Mouse (Mus musculus): ENCODE data around the gene Adgrf5. TPM values are rescaled to one million over a fixed set of nuclear protein-coding genes. Genes with fewer than 3 reads are reported as not detected.

The Adgrf5 gene
- polyA plus RNA-seq, 1 experiment from 2014 or later: 16.3 TPM

DNA sequence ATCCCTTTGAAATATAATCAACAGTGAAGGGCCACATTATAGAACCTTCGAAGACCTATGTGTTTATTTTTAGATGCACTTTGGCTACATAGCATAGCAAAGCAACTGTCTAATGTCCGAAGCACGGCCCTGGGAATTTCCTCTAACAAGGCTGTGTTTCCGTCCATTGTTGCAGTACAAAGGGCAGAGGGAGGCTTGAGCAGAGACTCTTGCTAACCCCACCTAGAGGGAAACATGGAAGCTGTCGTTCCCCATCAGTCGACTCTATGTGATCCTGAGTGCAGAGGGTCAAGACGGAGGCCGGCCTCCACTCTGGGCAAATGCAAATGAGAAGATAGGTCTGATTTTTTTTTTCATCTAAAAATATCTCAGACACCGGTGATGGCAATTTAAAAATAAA lies 6.2 kb downstream of the Adgrf5 start:
- no peak overlapping the region for H3K9ac ChIP-seq (ENCODE audit: low read length)
- no peak overlapping the region for H3K27ac ChIP-seq (ENCODE audit: low read length)
- no peaks in the 10 kb centered on the region for H3K36me3 ChIP-seq (ENCODE audit: control insufficient read depth, insufficient read depth, low read length)
- H3K4me3 ChIP-seq (replicated peaks; ENCODE audit: low read length): no peak overlapping the region
- no peaks in the 10 kb centered on the region for H3K27me3 ChIP-seq (ENCODE audit: control insufficient read depth, insufficient read depth, low read length)
- no peak for ATAC-seq (ENCODE audit: insufficient read depth, low FRiP score)
- no peaks in the 10 kb centered on the region for H3K4me1 ChIP-seq (ENCODE audit: control insufficient read depth, insufficient read depth, low read length)
- 66% methylated on average over 9 of the region's 9 CpGs for WGBS
- no peaks in the 10 kb centered on the region for H3K9me3 ChIP-seq (replicated peaks; ENCODE audit: control insufficient read depth, low read length)
- no peak overlapping the region for H3K4me2 ChIP-seq (ENCODE audit: low read depth, low read length)

DNA sequence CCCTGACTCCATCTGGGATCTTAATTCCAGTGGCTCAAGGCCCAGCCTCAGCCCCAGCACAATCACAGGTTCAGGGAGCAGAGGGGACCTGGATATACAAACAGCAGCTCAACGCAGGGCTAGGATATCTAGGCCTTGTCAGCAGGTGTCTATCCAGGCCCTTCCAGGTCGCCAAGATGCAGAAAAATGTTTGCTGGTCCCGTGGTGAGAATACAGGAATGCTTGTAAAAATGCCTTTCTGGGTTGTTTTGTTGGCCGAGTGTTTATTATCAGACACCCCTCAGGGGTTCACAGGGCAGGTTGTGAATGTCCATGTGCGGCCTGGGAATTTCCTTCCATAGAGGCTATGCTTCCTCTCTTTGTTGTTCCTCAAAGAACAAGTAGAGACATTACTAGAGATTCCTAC lies 7.9 kb downstream of the Adgrf5 start:
- WGBS: 55% methylated on average over 5 of the region's 5 CpGs
- no peaks in the 10 kb centered on the region for H3K9me3 ChIP-seq (replicated peaks; ENCODE audit: control insufficient read depth, low read length)
- no peak overlapping the region for H3K4me2 ChIP-seq (ENCODE audit: low read depth, low read length)
- H3K9ac ChIP-seq (ENCODE audit: low read length): no peak overlapping the region
- no peaks in the 10 kb centered on the region for H3K27me3 ChIP-seq (ENCODE audit: control insufficient read depth, insufficient read depth, low read length)
- no peak; the same call in 1 of the 2 replicates for ATAC-seq (ENCODE audit: insufficient read depth, low FRiP score)
- peak overlapping the region; percentile 2; the same call in 1 of the 2 replicates for H3K27ac ChIP-seq (ENCODE audit: low read length)
- no peak overlapping the region for H3K4me3 ChIP-seq (replicated peaks; ENCODE audit: low read length)
- H3K36me3 ChIP-seq (ENCODE audit: control insufficient read depth, insufficient read depth, low read length): no peaks in the 10 kb centered on the region
- H3K4me1 ChIP-seq (ENCODE audit: control insufficient read depth, insufficient read depth, low read length): no peaks in the 10 kb centered on the region

DNA sequence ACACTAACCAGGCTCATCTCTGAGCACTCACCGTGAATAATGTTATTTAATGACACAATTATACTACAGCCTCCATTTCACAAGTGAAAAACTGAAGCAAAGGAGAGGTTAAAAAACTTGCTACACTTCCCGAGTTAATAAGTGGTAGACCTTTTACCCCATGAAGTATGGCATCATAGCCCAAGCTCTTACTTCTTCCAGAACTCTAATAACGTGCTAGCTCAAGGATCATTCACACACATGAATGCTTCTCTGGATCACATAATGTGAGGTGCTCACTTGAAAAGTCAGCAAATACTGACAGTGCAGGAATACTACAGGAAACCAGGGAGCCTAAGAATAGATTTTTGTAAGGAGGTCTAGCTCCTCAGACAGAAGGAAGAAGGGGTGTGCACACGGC lies 12.4 kb downstream of the Adgrf5 start:
- Histone ChIP-seq H3K4me2 (ENCODE audit: low read depth, low read length) (no peak overlapping the region), H3K4me3 (replicated peaks; ENCODE audit: low read length) (no peak overlapping the region), H3K27me3 (ENCODE audit: control insufficient read depth, insufficient read depth, low read length) (no peaks in the 10 kb centered on the region), H3K36me3 (ENCODE audit: control insufficient read depth, insufficient read depth, low read length) (no peaks in the 10 kb centered on the region), H3K27ac (ENCODE audit: low read length) (no peak overlapping the region), H3K4me1 (ENCODE audit: control insufficient read depth, insufficient read depth, low read length) (no peaks in the 10 kb centered on the region), H3K9me3 (replicated peaks; ENCODE audit: control insufficient read depth, low read length) (no peaks in the 10 kb centered on the region), H3K9ac (ENCODE audit: low read length) (no peak overlapping the region)
- ATAC-seq (ENCODE audit: insufficient read depth, low FRiP score): no peak
- WGBS: 68% methylated on average over 4 of the region's 4 CpGs

DNA sequence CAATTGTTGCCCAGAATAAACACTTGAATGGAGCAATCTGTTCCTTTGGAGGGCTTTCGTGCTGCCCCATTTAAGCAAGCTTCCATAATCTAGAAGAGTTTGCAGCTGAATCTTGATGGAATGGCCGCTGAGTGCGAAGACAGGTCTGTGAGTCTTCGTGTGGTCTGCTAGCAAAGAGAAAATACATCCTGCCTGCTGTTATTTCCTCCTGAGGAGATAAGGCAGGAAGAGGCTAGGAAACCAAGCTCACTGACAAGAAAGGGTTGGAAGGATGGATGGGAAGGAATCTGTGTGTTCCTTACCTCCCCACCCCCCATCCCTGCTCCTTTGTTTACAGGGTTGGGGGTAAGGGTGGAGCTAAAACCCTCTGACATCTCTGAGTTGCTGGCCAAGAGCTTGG lies 13.8 kb downstream of the Adgrf5 start:
- 26% methylated on average over 4 of the region's 4 CpGs for WGBS
- H3K4me1 ChIP-seq (ENCODE audit: control insufficient read depth, insufficient read depth, low read length): no peaks in the 10 kb centered on the region

DNA sequence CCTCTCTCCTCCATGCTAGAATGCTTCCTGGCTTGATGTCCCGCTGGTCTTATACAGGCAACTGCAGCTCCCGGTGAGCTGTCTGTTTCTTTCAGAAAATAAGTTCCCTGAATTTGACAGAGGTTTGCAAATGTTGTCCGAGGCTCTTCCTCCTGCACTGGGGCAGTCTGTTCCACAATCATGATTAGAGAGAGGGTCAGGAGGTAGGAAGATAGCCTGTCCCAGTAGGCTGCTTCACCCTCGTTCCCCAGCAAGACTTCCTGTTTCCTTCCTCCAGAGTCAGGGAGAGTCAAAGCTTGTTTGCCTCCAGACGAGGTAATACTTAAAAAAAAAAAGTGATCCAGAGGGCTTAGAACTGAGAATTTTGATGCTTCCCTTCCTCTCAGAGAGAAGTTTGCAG lies 16.3 kb downstream of the Adgrf5 start:
- WGBS: 45% methylated on average over 5 of the region's 5 CpGs
- H3K27ac ChIP-seq (ENCODE audit: low read length): no peak overlapping the region

More for the DNA sequence above, 13.8 kb downstream of the Adgrf5 start:
- Histone ChIP-seq H3K36me3 (ENCODE audit: control insufficient read depth, insufficient read depth, low read length) (no peaks in the 10 kb centered on the region), H3K4me3 (replicated peaks; ENCODE audit: low read length) (no peak overlapping the region), H3K4me2 (ENCODE audit: low read depth, low read length) (no peak overlapping the region), H3K27me3 (ENCODE audit: control insufficient read depth, insufficient read depth, low read length) (no peaks in the 10 kb centered on the region), H3K9me3 (replicated peaks; ENCODE audit: control insufficient read depth, low read length) (no peaks in the 10 kb centered on the region), H3K9ac (ENCODE audit: low read length) (no peak overlapping the region), H3K27ac (ENCODE audit: low read length) (no peak overlapping the region)
- no peak for ATAC-seq (ENCODE audit: insufficient read depth, low FRiP score)

DNA sequence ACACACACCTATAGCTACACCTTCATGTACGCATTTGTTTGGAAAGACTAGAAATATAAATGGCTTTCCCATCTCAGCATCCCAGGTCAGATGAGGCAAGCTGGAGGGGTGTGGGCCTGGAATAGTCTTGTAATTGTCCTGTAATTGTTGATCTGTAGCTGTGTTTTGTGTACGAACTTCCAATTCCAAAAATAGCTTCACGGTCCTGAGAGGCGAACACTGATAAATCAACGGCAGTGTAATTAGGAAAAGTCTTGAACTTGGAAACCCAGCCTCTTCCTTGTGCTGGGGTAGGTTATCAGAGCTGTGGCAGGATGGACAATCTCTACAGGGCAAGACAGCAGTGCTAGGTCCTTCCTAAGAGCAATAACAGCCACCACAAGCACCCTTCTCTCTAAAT lies 18.5 kb downstream of the Adgrf5 start:
- Histone ChIP-seq H3K4me3 (replicated peaks; ENCODE audit: low read length) (no peak overlapping the region), H3K27me3 (ENCODE audit: control insufficient read depth, insufficient read depth, low read length) (no peaks in the 10 kb centered on the region), H3K36me3 (ENCODE audit: control insufficient read depth, insufficient read depth, low read length) (no peaks in the 10 kb centered on the region), H3K4me1 (ENCODE audit: control insufficient read depth, insufficient read depth, low read length) (no peaks in the 10 kb centered on the region), H3K9ac (ENCODE audit: low read length) (no peak overlapping the region), H3K9me3 (replicated peaks; ENCODE audit: control insufficient read depth, low read length) (no peaks in the 10 kb centered on the region), H3K27ac (ENCODE audit: low read length) (no peak overlapping the region), H3K4me2 (ENCODE audit: low read depth, low read length) (no peak overlapping the region)
- 78% methylated on average over 5 of the region's 5 CpGs for WGBS
- ATAC-seq (ENCODE audit: insufficient read depth, low FRiP score): no peak

More for the DNA sequence above, 16.3 kb downstream of the Adgrf5 start:
- no peaks in the 10 kb centered on the region for H3K9me3 ChIP-seq (replicated peaks; ENCODE audit: control insufficient read depth, low read length)
- no peaks in the 10 kb centered on the region for H3K4me1 ChIP-seq (ENCODE audit: control insufficient read depth, insufficient read depth, low read length)
- H3K4me2 ChIP-seq (ENCODE audit: low read depth, low read length): no peak overlapping the region
- H3K27me3 ChIP-seq (ENCODE audit: control insufficient read depth, insufficient read depth, low read length): no peaks in the 10 kb centered on the region
- H3K36me3 ChIP-seq (ENCODE audit: control insufficient read depth, insufficient read depth, low read length): no peaks in the 10 kb centered on the region
- no peak overlapping the region for H3K9ac ChIP-seq (ENCODE audit: low read length)
- no peak overlapping the region for H3K4me3 ChIP-seq (replicated peaks; ENCODE audit: low read length)
- ATAC-seq (ENCODE audit: insufficient read depth, low FRiP score): no peak

DNA sequence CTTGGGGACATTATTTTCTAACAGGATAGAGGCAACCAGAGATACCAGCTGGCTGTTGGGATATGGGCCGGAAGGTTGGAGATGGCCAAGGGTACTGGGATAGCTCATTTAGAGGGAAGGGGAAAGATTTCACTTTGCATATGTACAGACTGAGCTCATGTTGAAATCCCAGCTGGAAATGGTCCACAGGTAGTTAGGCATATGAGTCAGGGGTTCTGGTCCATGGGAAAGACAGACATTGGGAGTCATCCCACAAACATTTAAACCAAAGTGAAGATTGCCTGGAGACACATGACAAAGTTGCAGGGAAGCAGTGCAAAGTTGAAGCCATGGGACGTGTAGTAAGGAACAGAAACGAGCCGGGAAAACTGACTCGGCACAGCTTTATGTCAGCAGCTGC lies 26.1 kb downstream of the Adgrf5 start:
- Histone ChIP-seq H3K27me3 (ENCODE audit: control insufficient read depth, insufficient read depth, low read length) (no peaks in the 10 kb centered on the region), H3K27ac (ENCODE audit: low read length) (no peak overlapping the region), H3K9ac (ENCODE audit: low read length) (no peak overlapping the region), H3K4me2 (ENCODE audit: low read depth, low read length) (no peak overlapping the region), H3K9me3 (replicated peaks; ENCODE audit: control insufficient read depth, low read length) (no peaks in the 10 kb centered on the region), H3K4me1 (ENCODE audit: control insufficient read depth, insufficient read depth, low read length) (no peaks in the 10 kb centered on the region), H3K4me3 (replicated peaks; ENCODE audit: low read length) (no peak overlapping the region), H3K36me3 (ENCODE audit: control insufficient read depth, insufficient read depth, low read length) (no peaks in the 10 kb centered on the region)
- no peak for ATAC-seq (ENCODE audit: insufficient read depth, low FRiP score)
- 86% methylated on average over 5 of the region's 5 CpGs for WGBS

DNA sequence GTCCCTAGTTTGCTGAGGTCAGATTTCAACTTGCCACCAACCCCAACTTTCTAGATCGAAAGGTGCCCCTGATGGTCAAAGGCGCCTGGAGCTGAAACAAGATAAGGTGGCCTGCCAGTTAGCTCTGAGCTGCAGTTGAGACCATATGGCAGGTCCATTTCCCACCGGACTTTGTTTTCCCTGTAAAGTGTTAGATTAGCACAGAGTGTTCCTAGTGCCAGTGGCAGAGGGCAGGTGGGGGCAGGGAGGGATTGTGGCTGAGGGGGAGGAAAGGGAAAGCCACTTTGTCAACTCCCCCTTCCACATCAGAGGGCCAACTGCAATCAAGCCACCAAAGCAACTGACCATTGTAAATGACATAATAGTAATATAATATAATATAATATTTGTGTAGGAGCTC lies 26.9 kb downstream of the Adgrf5 start:
- H3K4me2 ChIP-seq (ENCODE audit: low read depth, low read length): no peak overlapping the region
- 36% methylated on average over 3 of the region's 3 CpGs for WGBS
- no peak overlapping the region for H3K4me3 ChIP-seq (replicated peaks; ENCODE audit: low read length)
- no peaks in the 10 kb centered on the region for H3K36me3 ChIP-seq (ENCODE audit: control insufficient read depth, insufficient read depth, low read length)
- H3K9ac ChIP-seq (ENCODE audit: low read length): no peak overlapping the region
- H3K27me3 ChIP-seq (ENCODE audit: control insufficient read depth, insufficient read depth, low read length): no peaks in the 10 kb centered on the region
- H3K9me3 ChIP-seq (replicated peaks; ENCODE audit: control insufficient read depth, low read length): no peaks in the 10 kb centered on the region
- ATAC-seq (ENCODE audit: insufficient read depth, low FRiP score): no peak
- H3K27ac ChIP-seq (ENCODE audit: low read length): no peak overlapping the region
- H3K4me1 ChIP-seq (ENCODE audit: control insufficient read depth, insufficient read depth, low read length): no peaks in the 10 kb centered on the region

DNA sequence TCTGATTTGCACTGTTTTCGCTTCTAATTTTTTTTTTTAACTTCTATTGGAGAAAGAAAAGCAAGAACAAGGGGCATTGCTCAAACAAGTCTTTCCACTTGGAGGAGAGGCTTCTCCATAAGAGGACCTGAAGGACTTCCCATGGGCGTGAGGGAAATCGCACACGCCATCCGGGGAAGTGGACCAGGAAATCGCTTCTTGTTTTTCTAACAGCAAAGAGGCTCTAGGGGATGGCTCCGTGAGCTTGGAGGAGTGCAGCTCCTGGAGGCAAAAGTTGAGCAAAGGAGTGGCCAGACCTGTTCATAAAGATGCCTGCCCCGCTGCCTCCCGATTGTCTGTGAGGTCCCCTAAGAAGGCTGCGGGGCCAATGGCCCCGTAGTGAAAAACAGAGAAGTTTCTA lies 29.0 kb downstream of the Adgrf5 start:
- Histone ChIP-seq H3K4me3 (replicated peaks; ENCODE audit: low read length) (peak overlapping the region; percentile 16), H3K27ac (ENCODE audit: low read length) (peak overlapping the region; percentile 10; the same call in 1 of the 2 replicates), H3K9ac (ENCODE audit: low read length) (no peak overlapping the region), H3K36me3 (ENCODE audit: control insufficient read depth, insufficient read depth, low read length) (no peaks in the 10 kb centered on the region), H3K4me1 (ENCODE audit: control insufficient read depth, insufficient read depth, low read length) (no peaks in the 10 kb centered on the region), H3K9me3 (replicated peaks; ENCODE audit: control insufficient read depth, low read length) (no peaks in the 10 kb centered on the region), H3K27me3 (ENCODE audit: control insufficient read depth, insufficient read depth, low read length) (no peaks in the 10 kb centered on the region), H3K4me2 (ENCODE audit: low read depth, low read length) (no peak overlapping the region)
- WGBS: 79% methylated on average over 11 of the region's 11 CpGs
- ATAC-seq (ENCODE audit: insufficient read depth, low FRiP score): no peak

DNA sequence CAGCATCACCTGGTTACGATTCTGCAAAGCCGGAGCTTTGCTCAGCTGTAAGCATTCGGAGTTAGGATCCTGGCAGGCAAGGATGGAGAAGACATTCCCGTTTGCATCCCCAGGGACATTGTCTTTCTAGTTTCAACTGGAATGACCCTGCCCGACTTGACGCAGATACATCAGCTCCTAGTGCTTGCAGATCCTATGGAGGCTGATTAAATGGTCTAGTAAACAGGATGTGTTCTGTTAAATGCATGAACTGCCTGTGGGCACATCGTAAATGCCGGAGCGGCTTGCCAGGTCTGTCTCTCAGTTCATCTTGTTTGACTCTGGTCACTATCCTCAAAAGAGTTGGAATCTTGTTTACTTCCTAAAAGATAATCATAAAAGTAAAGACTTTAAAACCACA lies 31.9 kb downstream of the Adgrf5 start:
- Histone ChIP-seq H3K27me3 (ENCODE audit: control insufficient read depth, insufficient read depth, low read length) (no peaks in the 10 kb centered on the region), H3K9ac (ENCODE audit: low read length) (no peak overlapping the region), H3K4me3 (replicated peaks; ENCODE audit: low read length) (no peak overlapping the region), H3K27ac (ENCODE audit: low read length) (no peak overlapping the region), H3K4me1 (ENCODE audit: control insufficient read depth, insufficient read depth, low read length) (no peaks in the 10 kb centered on the region), H3K9me3 (replicated peaks; ENCODE audit: control insufficient read depth, low read length) (no peaks in the 10 kb centered on the region), H3K4me2 (ENCODE audit: low read depth, low read length) (no peak overlapping the region), H3K36me3 (ENCODE audit: control insufficient read depth, insufficient read depth, low read length) (no peaks in the 10 kb centered on the region)
- ATAC-seq (ENCODE audit: insufficient read depth, low FRiP score): no peak
- 71% methylated on average over 9 of the region's 9 CpGs for WGBS
